Mouse (Mus musculus) A20 (cell line): ENCODE measurements around the gene Cmtr1.
"Not testable (repeated sequence)": the region's sequence is repeated elsewhere in the genome, so short reads cannot be mapped to it uniquely, and the experiment has no call there.

Experiments
- DNase-seq: peaks from one replicate; pipeline ENCODE4 v3.0.0-alpha.2; 2011; ENCODE audit warnings: low read depth, low spot score

Cmtr1 gene

GRCm38 (mm10) chr17:29705881-29706280, 45.5 kb downstream of the Cmtr1 start:
- no peak for DNase-seq

GRCm38 (mm10) chr17:29706981-29707545, 46.7 kb downstream of the Cmtr1 start:
- DNase-seq, result no peak

- no peak for DNase-seq
Observed at GRCm38 (mm10) chr17:29708783-29709182, 48.4 kb downstream of the Cmtr1 start.

- no peak for DNase-seq
Observed at GRCm38 (mm10) chr17:29710562-29711044, 50.2 kb downstream of the Cmtr1 start.

- no peak for DNase-seq
Observed at GRCm38 (mm10) chr17:29711076-29711744, 50.8 kb downstream of the Cmtr1 start.

- no peak for DNase-seq
Observed at GRCm38 (mm10) chr17:29711745-29712431, 51.5 kb downstream of the Cmtr1 start.

GRCm38 (mm10) chr17:29712565-29712964, 52.2 kb downstream of the Cmtr1 start:
- DNase-seq, result peak; percentile 81

GRCm38 (mm10) chr17:29713734-29714133, 53.3 kb downstream of the Cmtr1 start:
- not testable (repeated sequence) for DNase-seq

GRCm38 (mm10) chr17:29716732-29717445, 56.5 kb downstream of the Cmtr1 start, which contains the start of gene Ccdc167:
Gene Ccdc167, minus strand, starts transcription at chr17:29717044.
- peak; percentile 99 for DNase-seq

GRCm38 (mm10) chr17:29718660-29719059, 58.3 kb downstream of the Cmtr1 start:
- peak; percentile 51 for DNase-seq

GRCm38 (mm10) chr17:29719628-29720575, 59.5 kb downstream of the Cmtr1 start:
- peak; percentile 94 for DNase-seq

GRCm38 (mm10) chr17:29720755-29721365, 60.5 kb downstream of the Cmtr1 start:
- peak; percentile 81 for DNase-seq

GRCm38 (mm10) chr17:29724610-29725009, 64.2 kb downstream of the Cmtr1 start:
- no peak for DNase-seq

- DNase-seq, result no peak
Observed at GRCm38 (mm10) chr17:29725027-29725620, 64.7 kb downstream of the Cmtr1 start.

GRCm38 (mm10) chr17:29728082-29728481, 67.7 kb downstream of the Cmtr1 start:
- DNase-seq, result peak; percentile 70

GRCm38 (mm10) chr17:29730510-29731265, 70.3 kb downstream of the Cmtr1 start:
- no peak for DNase-seq

GRCm38 (mm10) chr17:29731266-29731952, 71.0 kb downstream of the Cmtr1 start:
- no peak for DNase-seq

GRCm38 (mm10) chr17:29731953-29732325, 71.5 kb downstream of the Cmtr1 start:
- DNase-seq, result no peak

GRCm38 (mm10) chr17:29732522-29732921, 72.1 kb downstream of the Cmtr1 start:
- no peak for DNase-seq
